Mouse (Mus musculus): ENCODE data around the gene Fto. TPM values are rescaled to one million over a fixed set of nuclear protein-coding genes. Genes with fewer than 3 reads are reported as not detected.

The Fto gene
- polyA plus RNA-seq, 2 experiments, result 10.0 to 15.6 TPM

- peaks cover 0 to 4% of the 10 kb centered on the region in 2 experiments; a peak in 2 of 4 replicates for H3K4me1 ChIP-seq (replicated peaks; ENCODE audit: control insufficient read depth in 2 of 2, insufficient read depth in 2 of 2, low read length in 1 of 2)
- no peaks in the 10 kb centered on the region for H3K9me3 ChIP-seq (ENCODE audit: control insufficient read depth, low read length)
- DNase-seq (ENCODE audit: low read depth in 3 of 3, low spot score in 3 of 3) (no peak), ATAC-seq (ENCODE audit: insufficient read depth) (no peak)
- H3K4me3 ChIP-seq (ENCODE audit: insufficient read depth in 1 of 2, low read depth in 2 of 2, low read length in 2 of 2), result no peak overlapping the region
- no peak overlapping the region for H3K4me2 ChIP-seq (ENCODE audit: low read depth)
- no peak for TF ChIP-seq CTCF (IDR thresholded peaks at IDR 0.05; ENCODE audit: low read depth)
- TF ChIP-seq EP300 (IDR thresholded peaks at IDR 0.05; ENCODE audit: low read depth), result no peak
- no peak overlapping the region for H3K27ac ChIP-seq
- H3K9ac ChIP-seq (replicated peaks), result no peak overlapping the region
- no peaks in the 10 kb centered on the region for H3K36me3 ChIP-seq (replicated peaks; ENCODE audit: control insufficient read depth, insufficient read depth, low read depth)
- 53% methylated on average over 3 of the region's 3 CpGs for WGBS (ENCODE audit: insufficient replicate concordance)
- H3K27me3 ChIP-seq (ENCODE audit: control insufficient read depth, insufficient read depth, low read length), result no peaks in the 10 kb centered on the region
Observed at GRCm38 (mm10) chr8:91563326-91563725, 250.0 kb downstream of the Fto start.

DNA sequence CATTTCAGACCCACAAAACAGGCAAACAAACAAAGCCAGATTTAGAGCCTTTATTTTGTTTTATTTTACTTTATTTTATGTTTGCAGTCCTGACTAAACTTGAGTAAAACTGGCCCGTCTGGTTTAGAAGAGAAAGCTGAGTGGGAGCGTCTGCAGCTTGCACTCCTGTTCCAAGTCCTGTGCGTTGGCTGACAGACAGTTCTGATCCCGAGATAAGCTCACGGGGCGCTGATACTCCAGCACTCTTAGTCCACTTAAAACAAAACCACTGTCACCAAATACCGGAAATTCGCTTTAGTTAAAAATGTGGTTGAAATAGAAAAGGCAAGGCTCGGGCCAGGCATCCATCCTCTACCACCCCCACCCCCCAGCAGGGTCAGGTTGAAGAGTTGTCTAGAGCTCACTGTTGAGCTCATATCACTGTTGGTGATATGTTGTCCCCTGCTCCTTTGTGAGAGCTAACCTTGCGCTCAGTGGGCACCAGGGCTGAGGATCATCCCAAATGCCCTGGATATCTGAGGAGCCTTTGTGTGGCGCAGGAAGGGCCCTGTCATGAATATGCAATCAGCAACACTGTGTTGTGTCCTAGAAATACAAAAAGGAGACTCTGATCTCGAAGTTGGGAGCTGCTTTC, 252.7 kb downstream of the Fto start:
- 18% methylated on average over 12 of the region's 12 CpGs for WGBS (ENCODE audit: insufficient replicate concordance)
- H3K36me3 ChIP-seq (replicated peaks; ENCODE audit: control insufficient read depth, insufficient read depth, low read depth), result no peaks in the 10 kb centered on the region
- no peak for ATAC-seq (ENCODE audit: insufficient read depth)
- H3K27me3 ChIP-seq (ENCODE audit: control insufficient read depth, insufficient read depth, low read length), result no peaks in the 10 kb centered on the region
- no peak overlapping the region for H3K4me3 ChIP-seq (ENCODE audit: insufficient read depth in 1 of 2, low read depth in 2 of 2, low read length in 2 of 2)
- H3K27ac ChIP-seq, result no peak overlapping the region
- H3K4me1 ChIP-seq (replicated peaks; ENCODE audit: control insufficient read depth in 2 of 2, insufficient read depth in 2 of 2, low read length in 1 of 2), result peaks cover 0 to 10% of the 10 kb centered on the region in 2 experiments; a peak in 2 of 4 replicates
- no peak overlapping the region for H3K9ac ChIP-seq (replicated peaks)
- H3K4me2 ChIP-seq (ENCODE audit: low read depth), result no peak overlapping the region
- DNase-seq (ENCODE audit: low read depth in 3 of 3, low spot score in 3 of 3), result peak in 1 of 3 experiments; percentile 1
- TF ChIP-seq EP300 (IDR thresholded peaks at IDR 0.05; ENCODE audit: low read depth) (no peak), CTCF (IDR thresholded peaks at IDR 0.05; ENCODE audit: low read depth) (no peak)
- no peaks in the 10 kb centered on the region for H3K9me3 ChIP-seq (ENCODE audit: control insufficient read depth, low read length)

DNA sequence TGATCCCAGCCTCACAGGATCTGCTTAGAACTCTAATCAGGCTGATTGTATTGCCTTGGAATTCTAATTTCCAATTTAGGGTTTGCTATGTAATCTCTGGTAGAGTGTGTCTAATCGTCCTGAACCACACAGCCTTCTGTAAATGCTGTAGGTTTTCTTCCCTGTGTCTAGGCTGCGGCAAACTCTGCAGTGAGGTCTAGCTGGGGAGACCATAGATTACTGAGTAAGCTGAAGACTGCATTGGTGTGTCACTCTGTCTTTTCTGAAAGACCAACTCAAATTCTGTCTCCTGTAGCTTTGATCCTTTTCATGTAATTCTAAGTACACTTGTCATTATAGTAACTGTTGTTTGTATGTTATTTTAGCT, 253.2 kb downstream of the Fto start:
- Histone ChIP-seq H3K27me3 (ENCODE audit: control insufficient read depth, insufficient read depth, low read length) (no peaks in the 10 kb centered on the region), H3K4me3 (ENCODE audit: insufficient read depth in 1 of 2, low read depth in 2 of 2, low read length in 2 of 2) (no peak overlapping the region), H3K4me2 (ENCODE audit: low read depth) (no peak overlapping the region), H3K36me3 (replicated peaks; ENCODE audit: control insufficient read depth, insufficient read depth, low read depth) (no peaks in the 10 kb centered on the region), H3K9me3 (ENCODE audit: control insufficient read depth, low read length) (no peaks in the 10 kb centered on the region), H3K9ac (replicated peaks) (no peak overlapping the region), H3K27ac (no peak overlapping the region), H3K4me1 (replicated peaks; ENCODE audit: control insufficient read depth in 2 of 2, insufficient read depth in 2 of 2, low read length in 1 of 2) (peaks cover 0 to 10% of the 10 kb centered on the region in 2 experiments; a peak in 2 of 4 replicates)
- WGBS (ENCODE audit: insufficient replicate concordance), result 56% methylated on average over 2 of the region's 2 CpGs
- ATAC-seq (ENCODE audit: insufficient read depth) (no peak), DNase-seq (ENCODE audit: low read depth in 3 of 3, low spot score in 3 of 3) (no peak)
- no peak for TF ChIP-seq EP300 (IDR thresholded peaks at IDR 0.05; ENCODE audit: low read depth)
- TF ChIP-seq CTCF (IDR thresholded peaks at IDR 0.05; ENCODE audit: low read depth), result no peak

DNA sequence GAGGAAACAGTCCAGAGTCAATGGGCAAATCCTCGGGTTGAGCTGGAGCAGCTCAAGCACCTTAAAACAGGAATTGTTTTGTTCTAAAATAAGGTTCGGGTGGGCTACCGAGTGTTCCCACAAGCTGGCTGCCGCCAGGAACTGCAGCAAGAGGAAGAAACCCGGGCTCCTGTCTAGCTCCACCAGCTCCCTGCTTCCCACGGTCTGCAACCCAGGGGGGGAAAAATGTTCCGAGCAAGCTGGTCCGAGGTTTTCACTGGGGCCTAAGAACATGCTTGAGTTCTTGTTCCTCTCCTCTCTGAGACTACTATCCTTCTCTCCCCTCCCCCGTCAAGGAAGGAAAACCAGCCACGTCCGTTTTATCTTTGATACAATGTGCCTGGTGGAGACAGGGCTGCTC, 256.5 kb downstream of the Fto start:
- no peak overlapping the region; the same call in 1 of the 2 replicates for H3K4me2 ChIP-seq (ENCODE audit: low read depth)
- 15% methylated on average over 11 of the region's 11 CpGs for WGBS (ENCODE audit: insufficient replicate concordance)
- H3K27me3 ChIP-seq (ENCODE audit: control insufficient read depth, insufficient read depth, low read length), result no peaks in the 10 kb centered on the region
- ATAC-seq (ENCODE audit: insufficient read depth), result no peak
- H3K36me3 ChIP-seq (replicated peaks; ENCODE audit: control insufficient read depth, insufficient read depth, low read depth), result no peaks in the 10 kb centered on the region
- peaks cover 0 to 8% of the 10 kb centered on the region in 2 experiments; a peak in 2 of 4 replicates for H3K4me1 ChIP-seq (replicated peaks; ENCODE audit: control insufficient read depth in 2 of 2, insufficient read depth in 2 of 2, low read length in 1 of 2)
- H3K4me3 ChIP-seq (ENCODE audit: insufficient read depth in 1 of 2, low read depth in 2 of 2, low read length in 2 of 2), result no peak overlapping the region
- H3K9ac ChIP-seq (replicated peaks), result no peak overlapping the region
- DNase-seq (ENCODE audit: low read depth in 3 of 3, low spot score in 3 of 3), result no peak
- no peak overlapping the region for H3K27ac ChIP-seq
- H3K9me3 ChIP-seq (ENCODE audit: control insufficient read depth, low read length), result no peaks in the 10 kb centered on the region
- no peak for TF ChIP-seq EP300 (IDR thresholded peaks at IDR 0.05; ENCODE audit: low read depth)
- no peak for TF ChIP-seq CTCF (IDR thresholded peaks at IDR 0.05; ENCODE audit: low read depth)

DNA sequence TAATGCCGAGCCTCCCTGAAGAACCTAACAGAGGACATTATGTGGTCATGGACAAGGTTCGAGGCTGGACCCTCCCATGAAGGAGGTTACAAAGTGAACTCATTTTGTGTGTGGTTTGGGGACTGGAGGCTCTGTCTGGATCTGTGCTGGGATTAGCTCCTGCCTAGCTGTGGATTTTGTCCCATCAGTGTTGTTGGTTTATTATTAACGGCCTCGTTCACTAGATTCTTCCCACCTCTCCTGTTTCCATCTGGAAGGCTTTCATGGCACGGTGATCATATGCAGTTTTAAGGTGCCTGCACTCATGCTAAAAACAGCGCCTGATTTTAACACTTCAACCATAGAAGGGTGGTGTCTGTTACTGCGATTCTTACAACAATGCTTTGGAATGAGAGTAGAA, 257.5 kb downstream of the Fto start:
- H3K27ac ChIP-seq, result no peak overlapping the region
- ATAC-seq (ENCODE audit: insufficient read depth) (no peak), DNase-seq (ENCODE audit: low read depth in 3 of 3, low spot score in 3 of 3) (no peak)
- TF ChIP-seq CTCF (IDR thresholded peaks at IDR 0.05; ENCODE audit: low read depth) (no peak), EP300 (IDR thresholded peaks at IDR 0.05; ENCODE audit: low read depth) (no peak)
- H3K27me3 ChIP-seq (ENCODE audit: control insufficient read depth, insufficient read depth, low read length), result no peaks in the 10 kb centered on the region
- no peak overlapping the region for H3K4me2 ChIP-seq (ENCODE audit: low read depth)
- no peaks in the 10 kb centered on the region for H3K9me3 ChIP-seq (ENCODE audit: control insufficient read depth, low read length)
- H3K4me1 ChIP-seq (replicated peaks; ENCODE audit: control insufficient read depth in 2 of 2, insufficient read depth in 2 of 2, low read length in 1 of 2), result peaks cover 0 to 5% of the 10 kb centered on the region in 2 experiments; a peak in 2 of 4 replicates
- no peaks in the 10 kb centered on the region for H3K36me3 ChIP-seq (replicated peaks; ENCODE audit: control insufficient read depth, insufficient read depth, low read depth)
- H3K9ac ChIP-seq (replicated peaks), result no peak overlapping the region
- no peak overlapping the region for H3K4me3 ChIP-seq (ENCODE audit: insufficient read depth in 1 of 2, low read depth in 2 of 2, low read length in 2 of 2)
- WGBS (ENCODE audit: insufficient replicate concordance), result 67% methylated on average over 7 of the region's 7 CpGs

Measured in liver, embryonic 14.5 days (tissue).